Mouse (Mus musculus) kidney, postnatal 4 days (tissue): ENCODE measurements around the gene Dynlt1b.
A peak's percentile ranks its signal among the peaks of the same experiment; 100 is the strongest.
"Not testable (repeated sequence)": the region's sequence is repeated elsewhere in the genome, so short reads cannot be mapped to it uniquely, and the experiment has no call there.

Experiments used
- DNase-seq, 2 experiments: peaks; one replicate each; pipeline ENCODE4 v3.0.0; 2021; ENCODE audit warnings: mixed read lengths in 2 of 2

The Dynlt1b gene

GRCm38 (mm10) chr17:6467638-6468461 is 37.9 kb downstream of the Dynlt1b start:
- not testable (repeated sequence) for DNase-seq

GRCm38 (mm10) chr17:6470031-6470430 is 40.1 kb downstream of the Dynlt1b start:
- not testable (repeated sequence) for DNase-seq

- DNase-seq: not testable (repeated sequence)
These were observed 40.8 kb downstream of the Dynlt1b start for GRCm38 (mm10) chr17:6470671-6471070.

- not testable (repeated sequence) for DNase-seq
These were observed 45.4 kb downstream of the Dynlt1b start for GRCm38 (mm10) chr17:6475270-6475669.

GRCm38 (mm10) chr17:6475913-6476312 is 46.0 kb downstream of the Dynlt1b start:
- DNase-seq: not testable (repeated sequence)

GRCm38 (mm10) chr17:6476495-6476947 is 46.6 kb downstream of the Dynlt1b start:
- DNase-seq: peak; percentile 32 to 52

GRCm38 (mm10) chr17:6477026-6477425 is 47.1 kb downstream of the Dynlt1b start:
- not testable (repeated sequence) for DNase-seq

GRCm38 (mm10) chr17:6480855-6481589 is 51.1 kb downstream of the Dynlt1b start:
- DNase-seq: peak in 1 of 2 experiments; percentile 12

GRCm38 (mm10) chr17:6481590-6481963 is 51.7 kb downstream of the Dynlt1b start:
- DNase-seq: not testable (repeated sequence)

- not testable (repeated sequence) for DNase-seq
These were observed 52.3 kb downstream of the Dynlt1b start for GRCm38 (mm10) chr17:6482248-6482647.
